Mouse (Mus musculus): Measurements from ENCODE around the gene Bcap31. TPM values are rescaled to one million over a fixed set of nuclear protein-coding genes. Genes with fewer than 3 reads are reported as not detected.
"Not testable (repeated sequence)": the region's sequence is repeated elsewhere in the genome, so short reads cannot be mapped to it uniquely, and the experiment has no call there.

The Bcap31 gene
- total RNA-seq (2014; fragmentation: Nextera tagmentation) (117 and 129 TPM in 2 replicates), total RNA-seq (2017) (177 and 215 TPM in 2 replicates)

GRCm38 (mm10) chrX:73716109-73716661, at the start of gene Bcap31, which contains the start of gene Abcd1:
Gene Bcap31 (minus strand): TSS chrX:73716175.
Gene Abcd1 (plus strand): TSS chrX:73716597.
- ATAC-seq (replicated peaks; ENCODE audit: low FRiP score, low TSS enrichment, poor library complexity, severe bottlenecking): peak; percentile 83

- ATAC-seq (replicated peaks; ENCODE audit: low FRiP score, low TSS enrichment, poor library complexity, severe bottlenecking): no peak
Observed at GRCm38 (mm10) chrX:73765311-73765710, 49.3 kb upstream of the Bcap31 start.

GRCm38 (mm10) chrX:73758611-73759290, 42.8 kb upstream of the Bcap31 start:
- ATAC-seq (replicated peaks; ENCODE audit: low FRiP score, low TSS enrichment, poor library complexity, severe bottlenecking): no peak

GRCm38 (mm10) chrX:73756334-73757140, 40.6 kb upstream of the Bcap31 start, which contains the start of gene Plxnb3:
Gene Plxnb3 (plus strand): TSS chrX:73757090.
- no peak for ATAC-seq (replicated peaks; ENCODE audit: low FRiP score, low TSS enrichment, poor library complexity, severe bottlenecking)

GRCm38 (mm10) chrX:73748977-73749376, 33.0 kb upstream of the Bcap31 start:
- no peak for ATAC-seq (replicated peaks; ENCODE audit: low FRiP score, low TSS enrichment, poor library complexity, severe bottlenecking)

GRCm38 (mm10) chrX:73744774-73745481, 29.0 kb upstream of the Bcap31 start:
- no peak for ATAC-seq (replicated peaks; ENCODE audit: low FRiP score, low TSS enrichment, poor library complexity, severe bottlenecking)

GRCm38 (mm10) chrX:73739841-73740240, 23.9 kb upstream of the Bcap31 start:
- ATAC-seq (replicated peaks; ENCODE audit: low FRiP score, low TSS enrichment, poor library complexity, severe bottlenecking): not testable (repeated sequence)

- no peak for ATAC-seq (replicated peaks; ENCODE audit: low FRiP score, low TSS enrichment, poor library complexity, severe bottlenecking)
Observed at GRCm38 (mm10) chrX:73739151-73739550, 23.2 kb upstream of the Bcap31 start.

- ATAC-seq (replicated peaks; ENCODE audit: low FRiP score, low TSS enrichment, poor library complexity, severe bottlenecking): peak; percentile 81
Observed at GRCm38 (mm10) chrX:73738155-73738554, 22.2 kb upstream of the Bcap31 start.

- no peak for ATAC-seq (replicated peaks; ENCODE audit: low FRiP score, low TSS enrichment, poor library complexity, severe bottlenecking)
Observed at GRCm38 (mm10) chrX:73730908-73731307, 14.9 kb upstream of the Bcap31 start.

GRCm38 (mm10) chrX:73718686-73719362, 2.8 kb upstream of the Bcap31 start:
- peak; percentile 29 for ATAC-seq (replicated peaks; ENCODE audit: low FRiP score, low TSS enrichment, poor library complexity, severe bottlenecking)

- no peak for ATAC-seq (replicated peaks; ENCODE audit: low FRiP score, low TSS enrichment, poor library complexity, severe bottlenecking)
Observed at GRCm38 (mm10) chrX:73718271-73718670, 2.3 kb upstream of the Bcap31 start.

- no peak for ATAC-seq (replicated peaks; ENCODE audit: low FRiP score, low TSS enrichment, poor library complexity, severe bottlenecking)
Observed at GRCm38 (mm10) chrX:73717667-73718066, 1.7 kb upstream of the Bcap31 start.

- peak; percentile 11 for ATAC-seq (replicated peaks; ENCODE audit: low FRiP score, low TSS enrichment, poor library complexity, severe bottlenecking)
Observed at GRCm38 (mm10) chrX:73716709-73717545, 952 bp upstream of the Bcap31 start.

- peak; percentile 21 for ATAC-seq (replicated peaks; ENCODE audit: low FRiP score, low TSS enrichment, poor library complexity, severe bottlenecking)
Observed at GRCm38 (mm10) chrX:73715476-73716108, 383 bp downstream of the Bcap31 start.

GRCm38 (mm10) chrX:73700472-73700871, 15.5 kb downstream of the Bcap31 start:
- ATAC-seq (replicated peaks; ENCODE audit: low FRiP score, low TSS enrichment, poor library complexity, severe bottlenecking): no peak

- ATAC-seq (replicated peaks; ENCODE audit: low FRiP score, low TSS enrichment, poor library complexity, severe bottlenecking): peak; percentile 87
Observed at GRCm38 (mm10) chrX:73690917-73691629, 24.9 kb downstream of the Bcap31 start.
